Mouse (Mus musculus): ENCODE measurements around the gene Rpp30. TPM values are rescaled to one million over a fixed set of nuclear protein-coding genes. Genes with fewer than 3 reads are reported as not detected.

Gene Rpp30
- polyA plus RNA-seq (2017; shearing (Covaris generic)), result 60.7 TPM

GRCm38 (mm10) chr19:36083262-36084225 is at the start of gene Rpp30:
Gene Rpp30, plus strand, starts transcription at chr19:36083716.

GRCm38 (mm10) chr19:36057231-36057811 is 26.2 kb upstream of the Rpp30 start, which contains the start of gene Htr7:
Gene Htr7, minus strand, starts transcription at chr19:36057507.

GRCm38 (mm10) chr19:36119783-36120471 is 36.4 kb downstream of the Rpp30 start, which contains the start of gene Ankrd1:
Gene Ankrd1, minus strand, starts transcription at chr19:36120099.

Other genes with a start within 250 kb of the Rpp30 start
- not detected for gene Htr7, start 26.2 kb upstream of the Rpp30 start, polyA plus RNA-seq (2017; shearing (Covaris generic))
- gene Ankrd1, start 36.4 kb downstream of the Rpp30 start, polyA plus RNA-seq (2017; shearing (Covaris generic)), result not detected